Mouse (Mus musculus) kidney, postnatal 0 days (tissue): ENCODE results near the gene Acot13. TPM values are rescaled to one million over a fixed set of nuclear protein-coding genes. Genes with fewer than 3 reads are reported as not detected.

ENCODE experiments used
- ATAC-seq: fragments of 200-750 bp; cut with Nextera tagmentation; replicated peaks from 2 replicates; pipeline ENCODE4 v1.8.0; 2017; ENCODE audit warnings: low read depth, moderate number of reproducible peaks, moderate TSS enrichment, moderate library complexity; ENCODE audit not compliant: low FRiP score
- DNase-seq: peaks from one replicate; pipeline ENCODE4 v3.0.0-alpha.2; 2016; ENCODE audit warnings: low spot score
- H3K27ac ChIP-seq: fragments of 300-500 bp; sonication (generic); 2 replicates; pipeline ENCODE4 v1.5.1; 2014; ENCODE audit warnings: mild to moderate bottlenecking
- H3K27me3 ChIP-seq: fragments of 300-500 bp; sonication (generic); 2 replicates; pipeline ENCODE4 v1.6.1; 2014; ENCODE audit warnings: low read length, mixed read lengths; ENCODE audit not compliant: insufficient read depth
- H3K36me3 ChIP-seq: fragments of 300-500 bp; sonication (generic); 2 replicates; pipeline ENCODE4 v1.6.1; 2014; ENCODE audit warnings: low read length, mixed read lengths; ENCODE audit not compliant: insufficient read depth
- H3K4me1 ChIP-seq: fragments of 300-500 bp; sonication (generic); replicated peaks from 2 replicates; pipeline ENCODE4 v1.6.1; 2014; ENCODE audit warnings: antibody characterized with exemption, low read length, mixed read lengths; ENCODE audit not compliant: insufficient read depth
- H3K4me2 ChIP-seq: fragments of 300-500 bp; sonication (generic); 2 replicates; pipeline ENCODE4 v1.6.1; 2014; ENCODE audit warnings: mild to moderate bottlenecking, low read length, moderate library complexity, mixed read lengths
- H3K4me3 ChIP-seq: fragments of 300-500 bp; sonication (generic); replicated peaks from 2 replicates; pipeline ENCODE4 v1.5.1; 2014; ENCODE audit warnings: low read depth, low read length
- H3K9ac ChIP-seq: fragments of 300-500 bp; sonication (generic); 2 replicates; pipeline ENCODE4 v1.6.1; 2014; ENCODE audit warnings: low read depth, low read length
- H3K9me3 ChIP-seq: fragments of 300-500 bp; sonication (generic); replicated peaks from 2 replicates; pipeline ENCODE4 v1.6.1; 2016; ENCODE audit warnings: low read length, inconsistent platforms, mixed read lengths
- CTCF ChIP-seq: IDR thresholded peaks from 2 replicates; pipeline ENCODE4 v1.5.1; 2016; ENCODE audit warnings: antibody characterized with exemption, low read depth, mild to moderate bottlenecking, moderate library complexity
- WGBS: fragments of 180-500 bp; shearing (Covaris S2); extraction: QIAGEN DNeasy Blood & Tissue Kit; methylation state at CpG from one replicate; pipeline ENCODE4 v1.1.7; 2014; 5-methylcytosine and 5-hydroxymethylcytosine counted together
- polyA plus RNA-seq: library from polyadenylated mRNA; unstranded; fragments of >200 nt; fragmentation: Nextera tagmentation; extraction: Ambion mirVana; gene quantifications from 2 replicates; pipeline ENCODE4 v1.2.1, GENCODE M21; 2015

The Acot13 gene
- polyA plus RNA-seq, 1 experiment from 2014 or later, result 244 TPM

GRCm38 (mm10) chr13:24832811-24833155 lies 1.4 kb upstream of the Acot13 start:
- Histone ChIP-seq H3K4me2 (peak overlapping the region; percentile 74), H3K27me3 (no peaks in the 10 kb centered on the region), H3K4me1 (peaks cover 8% of the 10 kb centered on the region), H3K9me3 (no peaks in the 10 kb centered on the region), H3K27ac (no peak overlapping the region), H3K4me3 (peak overlapping the region; percentile 91), H3K9ac (peak overlapping the region; percentile 94), H3K36me3 (no peaks in the 10 kb centered on the region)
- DNase-seq, result no peak
- TF ChIP-seq CTCF, result no peak
- 24% methylated on average over 2 of the region's 2 CpGs for WGBS
- ATAC-seq, result no peak

- DNase-seq (no peak), ATAC-seq (no peak; the same call in 1 of the 2 replicates)
- Histone ChIP-seq H3K27me3 (no peaks in the 10 kb centered on the region), H3K36me3 (no peaks in the 10 kb centered on the region), H3K4me1 (peaks cover 8% of the 10 kb centered on the region), H3K4me3 (peak overlapping the region; percentile 91), H3K27ac (peak overlapping the region; percentile 94), H3K4me2 (peak overlapping the region; percentile 74), H3K9ac (peak overlapping the region; percentile 94), H3K9me3 (no peaks in the 10 kb centered on the region)
- WGBS, result 2% methylated on average over 21 of the region's 21 CpGs
- TF ChIP-seq CTCF, result no peak
These were observed 931 bp upstream of the Acot13 start for GRCm38 (mm10) chr13:24832131-24832810.

- no peaks in the 10 kb centered on the region for H3K9me3 ChIP-seq
- H3K4me2 ChIP-seq, result peak overlapping the region; percentile 74
- H3K4me3 ChIP-seq, result peak overlapping the region; percentile 91
- peaks cover 8% of the 10 kb centered on the region for H3K4me1 ChIP-seq
- ATAC-seq, result no peak
- WGBS, result 1% methylated on average over 20 of the region's 20 CpGs
- no peaks in the 10 kb centered on the region for H3K36me3 ChIP-seq
- no peaks in the 10 kb centered on the region for H3K27me3 ChIP-seq
- DNase-seq, result peak; percentile 31
- H3K9ac ChIP-seq, result peak overlapping the region; percentile 94
- H3K27ac ChIP-seq, result peak overlapping the region; percentile 94
- TF ChIP-seq CTCF, result no peak
These were observed 486 bp downstream of the Acot13 start for GRCm38 (mm10) chr13:24830756-24831352.

GRCm38 (mm10) chr13:24826116-24826515 lies 5.2 kb downstream of the Acot13 start:
- Histone ChIP-seq H3K9me3 (no peaks in the 10 kb centered on the region), H3K4me1 (no peaks in the 10 kb centered on the region), H3K27me3 (no peaks in the 10 kb centered on the region), H3K9ac (no peak overlapping the region), H3K4me3 (no peak overlapping the region), H3K4me2 (no peak overlapping the region), H3K36me3 (no peaks in the 10 kb centered on the region), H3K27ac (no peak overlapping the region)
- TF ChIP-seq CTCF, result no peak
- ATAC-seq (no peak), DNase-seq (no peak)
- WGBS, result 81% methylated on average over 7 of the region's 7 CpGs

GRCm38 (mm10) chr13:24825587-24825986 lies 5.8 kb downstream of the Acot13 start:
- Histone ChIP-seq H3K27ac (no peak overlapping the region), H3K4me1 (no peaks in the 10 kb centered on the region), H3K9me3 (no peaks in the 10 kb centered on the region), H3K4me3 (no peak overlapping the region), H3K9ac (no peak overlapping the region), H3K4me2 (no peak overlapping the region), H3K36me3 (no peaks in the 10 kb centered on the region), H3K27me3 (no peaks in the 10 kb centered on the region)
- ATAC-seq, result no peak
- TF ChIP-seq CTCF, result no peak
- DNase-seq, result no peak
- 85% methylated on average over 4 of the region's 4 CpGs for WGBS

- H3K9ac ChIP-seq, result no peak overlapping the region
- no peaks in the 10 kb centered on the region for H3K9me3 ChIP-seq
- no peaks in the 10 kb centered on the region for H3K4me1 ChIP-seq
- no peaks in the 10 kb centered on the region for H3K27me3 ChIP-seq
- DNase-seq, result no peak
- no peak overlapping the region for H3K27ac ChIP-seq
- peaks cover 3% of the 10 kb centered on the region; the same call in 1 of the 2 replicates for H3K36me3 ChIP-seq
- no peak for TF ChIP-seq CTCF
- ATAC-seq, result no peak
- no peak overlapping the region for H3K4me2 ChIP-seq
- 87% methylated on average over 4 of the region's 4 CpGs for WGBS
- no peak overlapping the region for H3K4me3 ChIP-seq
These were observed 6.7 kb downstream of the Acot13 start for GRCm38 (mm10) chr13:24824647-24825046.
